Mouse (Mus musculus): ENCODE data around the gene Hacd4. TPM values are rescaled to one million over a fixed set of nuclear protein-coding genes. Genes with fewer than 3 reads are reported as not detected.

The Hacd4 gene
- polyA plus RNA-seq (2014; fragmentation: Nextera tagmentation; extraction: Ambion mirVana): 16.7 and 19.4 TPM in 2 replicates

- Histone ChIP-seq H3K9me3 (ENCODE audit: control insufficient read depth, low read length) (no peaks in the 10 kb centered on the region), H3K36me3 (ENCODE audit: control insufficient read depth, insufficient read depth, low read length) (no peaks in the 10 kb centered on the region), H3K27ac (ENCODE audit: low read depth) (peak within 1 kb of the TSS; percentile 62; the same call in 1 of the 2 replicates), H3K27me3 (replicated peaks; ENCODE audit: control insufficient read depth, insufficient read depth, low read length) (no peaks in the 10 kb centered on the region), H3K4me2 (ENCODE audit: low read length) (peak within 1 kb of the TSS; percentile 77), H3K4me1 (replicated peaks; ENCODE audit: control insufficient read depth, insufficient read depth, low read length) (peaks cover 30% of the 10 kb centered on the region), H3K4me3 (ENCODE audit: low read depth, low read length) (peak within 1 kb of the TSS; percentile 41), H3K9ac (ENCODE audit: low read length) (peak within 1 kb of the TSS; percentile 57)
- 3% methylated on average over 14 of the region's 14 CpGs for WGBS
- peak; percentile 76 for DNase-seq (ENCODE audit: low spot score)
- ATAC-seq (replicated peaks; ENCODE audit: low FRiP score, low TSS enrichment, low read depth): peak; percentile 88
Observed at GRCm38 (mm10) chr4:88438326-88438989, at the start of gene Hacd4. Gene Hacd4, minus strand, starts transcription at chr4:88438928.

GRCm38 (mm10) chr4:88488107-88488506 is 49.4 kb upstream of the Hacd4 start:
- Histone ChIP-seq H3K9me3 (ENCODE audit: control insufficient read depth, low read length) (no peaks in the 10 kb centered on the region), H3K27me3 (replicated peaks; ENCODE audit: control insufficient read depth, insufficient read depth, low read length) (no peaks in the 10 kb centered on the region), H3K4me1 (replicated peaks; ENCODE audit: control insufficient read depth, insufficient read depth, low read length) (peaks cover 8% of the 10 kb centered on the region; the same call in 1 of the 2 replicates), H3K4me2 (ENCODE audit: low read length) (no peak overlapping the region), H3K27ac (ENCODE audit: low read depth) (no peak overlapping the region), H3K36me3 (ENCODE audit: control insufficient read depth, insufficient read depth, low read length) (no peaks in the 10 kb centered on the region), H3K9ac (ENCODE audit: low read length) (no peak overlapping the region), H3K4me3 (ENCODE audit: low read depth, low read length) (no peak overlapping the region)
- DNase-seq (ENCODE audit: low spot score): no peak
- 63% methylated on average over 3 of the region's 3 CpGs for WGBS
- no peak for ATAC-seq (replicated peaks; ENCODE audit: low FRiP score, low TSS enrichment, low read depth)

DNA sequence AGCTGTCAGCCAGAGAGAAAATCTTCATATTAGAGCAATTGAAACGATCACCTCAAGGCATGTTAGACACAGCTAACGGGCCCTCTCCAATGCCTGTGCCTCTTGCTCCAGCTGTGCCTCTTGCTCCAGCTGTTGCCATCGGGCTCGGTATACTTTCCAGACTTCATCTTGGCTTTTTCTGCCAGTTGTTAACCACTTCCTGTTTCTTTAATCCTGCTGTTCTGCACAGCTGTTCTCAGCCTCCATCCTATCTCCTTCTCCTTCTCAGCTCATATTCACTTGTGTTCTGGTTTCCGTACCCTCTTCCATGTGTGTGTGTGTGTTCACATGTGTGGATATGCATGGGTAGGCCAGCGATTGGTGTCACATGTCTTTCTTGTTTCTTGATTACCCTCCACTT is 41.4 kb upstream of the Hacd4 start:
- Histone ChIP-seq H3K27me3 (replicated peaks; ENCODE audit: control insufficient read depth, insufficient read depth, low read length) (no peaks in the 10 kb centered on the region), H3K9ac (ENCODE audit: low read length) (no peak overlapping the region), H3K27ac (ENCODE audit: low read depth) (no peak overlapping the region), H3K4me1 (replicated peaks; ENCODE audit: control insufficient read depth, insufficient read depth, low read length) (peaks cover 4% of the 10 kb centered on the region), H3K4me2 (ENCODE audit: low read length) (no peak overlapping the region), H3K9me3 (ENCODE audit: control insufficient read depth, low read length) (no peaks in the 10 kb centered on the region), H3K4me3 (ENCODE audit: low read depth, low read length) (no peak overlapping the region), H3K36me3 (ENCODE audit: control insufficient read depth, insufficient read depth, low read length) (no peaks in the 10 kb centered on the region)
- DNase-seq (ENCODE audit: low spot score) (no peak), ATAC-seq (replicated peaks; ENCODE audit: low FRiP score, low TSS enrichment, low read depth) (no peak)
- WGBS: 58% methylated on average over 6 of the region's 6 CpGs

DNA sequence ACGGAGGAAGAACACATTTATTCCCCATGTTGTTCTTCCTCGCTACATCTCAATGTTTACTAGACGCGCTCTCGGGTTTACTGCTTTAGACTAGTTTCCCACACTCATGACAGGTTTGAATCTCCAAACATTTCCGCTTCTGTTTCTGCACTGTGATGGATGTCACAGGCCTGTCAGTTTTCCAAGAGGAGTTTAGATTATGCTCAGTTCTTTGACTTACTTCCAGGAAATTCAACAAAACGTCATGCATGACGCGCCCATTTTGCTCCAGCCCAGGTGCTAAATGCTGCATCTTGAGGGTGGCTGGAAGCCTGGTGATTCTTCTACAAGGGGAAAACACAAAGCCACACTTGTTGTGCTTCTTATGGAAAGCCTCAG is 40.1 kb upstream of the Hacd4 start:
- Histone ChIP-seq H3K27ac (ENCODE audit: low read depth) (no peak overlapping the region), H3K27me3 (replicated peaks; ENCODE audit: control insufficient read depth, insufficient read depth, low read length) (no peaks in the 10 kb centered on the region), H3K4me3 (ENCODE audit: low read depth, low read length) (no peak overlapping the region), H3K36me3 (ENCODE audit: control insufficient read depth, insufficient read depth, low read length) (no peaks in the 10 kb centered on the region), H3K9ac (ENCODE audit: low read length) (no peak overlapping the region), H3K4me1 (replicated peaks; ENCODE audit: control insufficient read depth, insufficient read depth, low read length) (peaks cover 4% of the 10 kb centered on the region), H3K4me2 (ENCODE audit: low read length) (no peak overlapping the region), H3K9me3 (ENCODE audit: control insufficient read depth, low read length) (no peaks in the 10 kb centered on the region)
- 52% methylated on average over 9 of the region's 9 CpGs for WGBS
- ATAC-seq (replicated peaks; ENCODE audit: low FRiP score, low TSS enrichment, low read depth) (no peak), DNase-seq (ENCODE audit: low spot score) (no peak)

GRCm38 (mm10) chr4:88478177-88478808 is 39.6 kb upstream of the Hacd4 start:
- Histone ChIP-seq H3K36me3 (ENCODE audit: control insufficient read depth, insufficient read depth, low read length) (no peaks in the 10 kb centered on the region), H3K4me2 (ENCODE audit: low read length) (no peak overlapping the region), H3K27ac (ENCODE audit: low read depth) (no peak overlapping the region), H3K27me3 (replicated peaks; ENCODE audit: control insufficient read depth, insufficient read depth, low read length) (no peaks in the 10 kb centered on the region), H3K9me3 (ENCODE audit: control insufficient read depth, low read length) (no peaks in the 10 kb centered on the region), H3K4me1 (replicated peaks; ENCODE audit: control insufficient read depth, insufficient read depth, low read length) (peaks cover 4% of the 10 kb centered on the region), H3K9ac (ENCODE audit: low read length) (no peak overlapping the region), H3K4me3 (ENCODE audit: low read depth, low read length) (no peak overlapping the region)
- 70% methylated on average over 4 of the region's 4 CpGs for WGBS
- no peak for ATAC-seq (replicated peaks; ENCODE audit: low FRiP score, low TSS enrichment, low read depth)
- DNase-seq (ENCODE audit: low spot score): no peak

DNA sequence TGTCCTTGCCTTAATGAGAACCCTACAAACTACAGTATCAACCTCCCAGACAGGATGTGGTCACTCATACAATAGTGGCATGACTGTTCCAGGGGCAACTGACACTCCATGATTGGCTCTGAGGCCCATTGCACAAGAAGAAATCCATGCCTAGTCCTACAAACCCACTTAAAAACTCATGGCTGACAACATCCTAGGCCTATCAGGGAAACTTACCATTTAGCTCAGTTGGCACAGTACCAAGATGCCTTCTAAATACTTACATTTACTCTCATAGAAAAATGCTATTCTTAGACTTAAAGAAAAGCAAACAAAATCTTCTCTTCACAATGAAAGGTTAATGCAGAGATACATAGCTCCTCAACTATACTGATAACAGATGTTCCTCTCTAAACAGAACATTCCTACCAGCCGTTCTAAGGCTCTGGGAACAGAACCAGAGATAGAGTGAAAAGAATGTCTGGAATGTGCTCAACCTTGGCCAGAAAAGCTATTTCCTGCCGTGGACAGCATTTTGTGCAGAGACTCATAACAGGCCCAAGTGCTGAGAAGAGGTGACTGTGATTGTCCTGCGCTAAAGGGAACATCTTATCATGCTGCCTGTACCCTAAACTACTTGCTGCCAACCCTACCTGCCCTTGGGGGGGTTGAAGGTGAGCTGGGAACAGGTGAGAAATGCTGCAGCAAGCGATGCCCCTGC is 37.9 kb upstream of the Hacd4 start:
- ATAC-seq (replicated peaks; ENCODE audit: low FRiP score, low TSS enrichment, low read depth): 0 out of 2 replicates have a peak, but pooled peaks have one; percentile 36
- H3K27ac ChIP-seq (ENCODE audit: low read depth): peak overlapping the region; percentile 65; the same call in 1 of the 2 replicates
- H3K4me2 ChIP-seq (ENCODE audit: low read length): no peak overlapping the region
- DNase-seq (ENCODE audit: low spot score): no peak
- H3K4me3 ChIP-seq (ENCODE audit: low read depth, low read length): no peak overlapping the region
- H3K9me3 ChIP-seq (ENCODE audit: control insufficient read depth, low read length): no peaks in the 10 kb centered on the region
- 34% methylated on average over 4 of the region's 4 CpGs for WGBS
- H3K36me3 ChIP-seq (ENCODE audit: control insufficient read depth, insufficient read depth, low read length): no peaks in the 10 kb centered on the region
- H3K4me1 ChIP-seq (replicated peaks; ENCODE audit: control insufficient read depth, insufficient read depth, low read length): peaks cover 10% of the 10 kb centered on the region
- H3K27me3 ChIP-seq (replicated peaks; ENCODE audit: control insufficient read depth, insufficient read depth, low read length): no peaks in the 10 kb centered on the region
- H3K9ac ChIP-seq (ENCODE audit: low read length): no peak overlapping the region

DNA sequence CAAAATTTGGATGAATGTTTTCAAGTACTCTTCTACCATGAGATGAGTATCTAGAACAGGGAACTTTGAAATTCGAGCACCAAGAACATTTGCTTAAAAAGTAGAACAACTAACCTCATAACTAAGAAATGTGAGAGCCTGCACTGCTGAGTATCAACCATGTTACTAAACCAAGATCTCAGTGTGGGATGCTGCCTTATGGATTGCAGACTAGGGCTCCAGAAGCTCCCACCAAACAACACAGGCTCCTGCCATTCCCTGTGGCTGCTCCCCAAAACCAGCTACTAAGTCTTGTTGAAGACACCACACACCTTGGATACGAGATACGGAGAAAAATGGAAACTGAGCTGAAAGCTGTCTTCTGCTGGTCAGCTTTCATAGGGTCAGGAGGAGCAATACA is 37.4 kb upstream of the Hacd4 start:
- H3K4me3 ChIP-seq (ENCODE audit: low read depth, low read length): no peak overlapping the region
- H3K9me3 ChIP-seq (ENCODE audit: control insufficient read depth, low read length): no peaks in the 10 kb centered on the region
- 93% methylated on average over 3 of the region's 3 CpGs for WGBS
- DNase-seq (ENCODE audit: low spot score) (no peak), ATAC-seq (replicated peaks; ENCODE audit: low FRiP score, low TSS enrichment, low read depth) (no peak)
- H3K27me3 ChIP-seq (replicated peaks; ENCODE audit: control insufficient read depth, insufficient read depth, low read length): no peaks in the 10 kb centered on the region
- peaks cover 10% of the 10 kb centered on the region for H3K4me1 ChIP-seq (replicated peaks; ENCODE audit: control insufficient read depth, insufficient read depth, low read length)
- no peaks in the 10 kb centered on the region for H3K36me3 ChIP-seq (ENCODE audit: control insufficient read depth, insufficient read depth, low read length)
- H3K4me2 ChIP-seq (ENCODE audit: low read length): no peak overlapping the region
- H3K9ac ChIP-seq (ENCODE audit: low read length): no peak overlapping the region
- H3K27ac ChIP-seq (ENCODE audit: low read depth): peak overlapping the region; percentile 65; the same call in 1 of the 2 replicates

GRCm38 (mm10) chr4:88471528-88471927 is 32.8 kb upstream of the Hacd4 start:
- Histone ChIP-seq H3K27ac (ENCODE audit: low read depth) (no peak overlapping the region), H3K4me1 (replicated peaks; ENCODE audit: control insufficient read depth, insufficient read depth, low read length) (peaks cover 6% of the 10 kb centered on the region; the same call in 1 of the 2 replicates), H3K27me3 (replicated peaks; ENCODE audit: control insufficient read depth, insufficient read depth, low read length) (no peaks in the 10 kb centered on the region), H3K9ac (ENCODE audit: low read length) (no peak overlapping the region), H3K4me3 (ENCODE audit: low read depth, low read length) (no peak overlapping the region), H3K4me2 (ENCODE audit: low read length) (no peak overlapping the region), H3K36me3 (ENCODE audit: control insufficient read depth, insufficient read depth, low read length) (no peaks in the 10 kb centered on the region), H3K9me3 (ENCODE audit: control insufficient read depth, low read length) (no peaks in the 10 kb centered on the region)
- DNase-seq (ENCODE audit: low spot score) (no peak), ATAC-seq (replicated peaks; ENCODE audit: low FRiP score, low TSS enrichment, low read depth) (no peak)
- 25% methylated on average over 2 of the region's 2 CpGs for WGBS
